Mouse (Mus musculus): ENCODE results near the gene Pip5k1b. TPM values are rescaled to one million over a fixed set of nuclear protein-coding genes. Genes with fewer than 3 reads are reported as not detected.

Gene Pip5k1b
- polyA plus RNA-seq, 1 experiment from 2014 or later = 1.6 TPM

GRCm38 (mm10) chr19:24432447-24432846 is 123.2 kb downstream of the Pip5k1b start:
- Histone ChIP-seq H3K27ac (replicated peaks; ENCODE audit: low read depth, low read length) (no peak overlapping the region), H3K27me3 (ENCODE audit: control insufficient read depth, insufficient read depth, low read length) (no peaks in the 10 kb centered on the region), H3K4me3 (ENCODE audit: low read depth, low read length) (no peak overlapping the region), H3K36me3 (replicated peaks; ENCODE audit: control insufficient read depth, insufficient read depth, low read depth, low read length) (no peaks in the 10 kb centered on the region), H3K9ac (replicated peaks; ENCODE audit: low read length) (no peak overlapping the region), H3K4me2 (ENCODE audit: low read depth, low read length) (no peak overlapping the region), H3K9me3 (replicated peaks; ENCODE audit: control insufficient read depth, low read length) (no peaks in the 10 kb centered on the region), H3K4me1 (ENCODE audit: control insufficient read depth, insufficient read depth, low read length) (no peaks in the 10 kb centered on the region)
- no peak for DNase-seq (ENCODE audit: low spot score)
- no peak for ATAC-seq (replicated peaks; ENCODE audit: insufficient number of reproducible peaks, low FRiP score, low TSS enrichment, low read depth)
- 83% methylated on average over 5 of the region's 5 CpGs for WGBS

- Histone ChIP-seq H3K9ac (replicated peaks; ENCODE audit: low read length) (no peak overlapping the region), H3K4me3 (ENCODE audit: low read depth, low read length) (no peak overlapping the region), H3K9me3 (replicated peaks; ENCODE audit: control insufficient read depth, low read length) (no peaks in the 10 kb centered on the region), H3K36me3 (replicated peaks; ENCODE audit: control insufficient read depth, insufficient read depth, low read depth, low read length) (no peaks in the 10 kb centered on the region), H3K27ac (replicated peaks; ENCODE audit: low read depth, low read length) (no peak overlapping the region), H3K27me3 (ENCODE audit: control insufficient read depth, insufficient read depth, low read length) (no peaks in the 10 kb centered on the region), H3K4me1 (ENCODE audit: control insufficient read depth, insufficient read depth, low read length) (no peaks in the 10 kb centered on the region), H3K4me2 (ENCODE audit: low read depth, low read length) (no peak overlapping the region)
- 84% methylated on average over 2 of the region's 2 CpGs for WGBS
- DNase-seq (ENCODE audit: low spot score) (no peak), ATAC-seq (replicated peaks; ENCODE audit: insufficient number of reproducible peaks, low FRiP score, low TSS enrichment, low read depth) (no peak)
Observed at GRCm38 (mm10) chr19:24431381-24431780, 124.3 kb downstream of the Pip5k1b start.

GRCm38 (mm10) chr19:24428011-24428410 is 127.7 kb downstream of the Pip5k1b start:
- Histone ChIP-seq H3K36me3 (replicated peaks; ENCODE audit: control insufficient read depth, insufficient read depth, low read depth, low read length) (no peaks in the 10 kb centered on the region), H3K27ac (replicated peaks; ENCODE audit: low read depth, low read length) (no peak overlapping the region), H3K27me3 (ENCODE audit: control insufficient read depth, insufficient read depth, low read length) (no peaks in the 10 kb centered on the region), H3K4me2 (ENCODE audit: low read depth, low read length) (no peak overlapping the region), H3K9me3 (replicated peaks; ENCODE audit: control insufficient read depth, low read length) (no peaks in the 10 kb centered on the region), H3K4me1 (ENCODE audit: control insufficient read depth, insufficient read depth, low read length) (no peaks in the 10 kb centered on the region), H3K4me3 (ENCODE audit: low read depth, low read length) (no peak overlapping the region), H3K9ac (replicated peaks; ENCODE audit: low read length) (no peak overlapping the region)
- WGBS = 88% methylated on average over 3 of the region's 3 CpGs
- DNase-seq (ENCODE audit: low spot score) (no peak), ATAC-seq (replicated peaks; ENCODE audit: insufficient number of reproducible peaks, low FRiP score, low TSS enrichment, low read depth) (no peak)

GRCm38 (mm10) chr19:24427258-24427657 is 128.4 kb downstream of the Pip5k1b start:
- H3K27ac ChIP-seq (replicated peaks; ENCODE audit: low read depth, low read length) = no peak overlapping the region
- H3K4me3 ChIP-seq (ENCODE audit: low read depth, low read length) = no peak overlapping the region
- WGBS = 66% methylated on average over 4 of the region's 4 CpGs
- H3K9me3 ChIP-seq (replicated peaks; ENCODE audit: control insufficient read depth, low read length) = no peaks in the 10 kb centered on the region
- no peaks in the 10 kb centered on the region for H3K27me3 ChIP-seq (ENCODE audit: control insufficient read depth, insufficient read depth, low read length)
- H3K4me1 ChIP-seq (ENCODE audit: control insufficient read depth, insufficient read depth, low read length) = no peaks in the 10 kb centered on the region
- DNase-seq (ENCODE audit: low spot score) (no peak), ATAC-seq (replicated peaks; ENCODE audit: insufficient number of reproducible peaks, low FRiP score, low TSS enrichment, low read depth) (no peak)
- no peak overlapping the region for H3K9ac ChIP-seq (replicated peaks; ENCODE audit: low read length)
- H3K36me3 ChIP-seq (replicated peaks; ENCODE audit: control insufficient read depth, insufficient read depth, low read depth, low read length) = no peaks in the 10 kb centered on the region
- H3K4me2 ChIP-seq (ENCODE audit: low read depth, low read length) = no peak overlapping the region

GRCm38 (mm10) chr19:24426759-24427181 is 128.9 kb downstream of the Pip5k1b start:
- ATAC-seq (replicated peaks; ENCODE audit: insufficient number of reproducible peaks, low FRiP score, low TSS enrichment, low read depth) (no peak), DNase-seq (ENCODE audit: low spot score) (no peak)
- no peaks in the 10 kb centered on the region for H3K9me3 ChIP-seq (replicated peaks; ENCODE audit: control insufficient read depth, low read length)
- no peak overlapping the region for H3K27ac ChIP-seq (replicated peaks; ENCODE audit: low read depth, low read length)
- WGBS = 83% methylated on average over 7 of the region's 7 CpGs
- H3K27me3 ChIP-seq (ENCODE audit: control insufficient read depth, insufficient read depth, low read length) = no peaks in the 10 kb centered on the region
- no peak overlapping the region for H3K4me2 ChIP-seq (ENCODE audit: low read depth, low read length)
- H3K9ac ChIP-seq (replicated peaks; ENCODE audit: low read length) = no peak overlapping the region
- no peak overlapping the region for H3K4me3 ChIP-seq (ENCODE audit: low read depth, low read length)
- H3K4me1 ChIP-seq (ENCODE audit: control insufficient read depth, insufficient read depth, low read length) = no peaks in the 10 kb centered on the region
- H3K36me3 ChIP-seq (replicated peaks; ENCODE audit: control insufficient read depth, insufficient read depth, low read depth, low read length) = no peaks in the 10 kb centered on the region

GRCm38 (mm10) chr19:24418030-24418429 is 137.6 kb downstream of the Pip5k1b start:
- H3K27ac ChIP-seq (replicated peaks; ENCODE audit: low read depth, low read length) = no peak overlapping the region
- H3K36me3 ChIP-seq (replicated peaks; ENCODE audit: control insufficient read depth, insufficient read depth, low read depth, low read length) = no peaks in the 10 kb centered on the region
- no peak for ATAC-seq (replicated peaks; ENCODE audit: insufficient number of reproducible peaks, low FRiP score, low TSS enrichment, low read depth)
- no peak for DNase-seq (ENCODE audit: low spot score)
- H3K4me3 ChIP-seq (ENCODE audit: low read depth, low read length) = no peak overlapping the region
- no peaks in the 10 kb centered on the region for H3K4me1 ChIP-seq (ENCODE audit: control insufficient read depth, insufficient read depth, low read length)
- no peaks in the 10 kb centered on the region for H3K27me3 ChIP-seq (ENCODE audit: control insufficient read depth, insufficient read depth, low read length)
- no peak overlapping the region for H3K4me2 ChIP-seq (ENCODE audit: low read depth, low read length)
- H3K9ac ChIP-seq (replicated peaks; ENCODE audit: low read length) = no peak overlapping the region
- H3K9me3 ChIP-seq (replicated peaks; ENCODE audit: control insufficient read depth, low read length) = no peaks in the 10 kb centered on the region
- WGBS = 63% methylated on average over 3 of the region's 3 CpGs

- Histone ChIP-seq H3K4me1 (ENCODE audit: control insufficient read depth, insufficient read depth, low read length) (no peaks in the 10 kb centered on the region), H3K9ac (replicated peaks; ENCODE audit: low read length) (no peak overlapping the region), H3K27ac (replicated peaks; ENCODE audit: low read depth, low read length) (no peak overlapping the region), H3K36me3 (replicated peaks; ENCODE audit: control insufficient read depth, insufficient read depth, low read depth, low read length) (no peaks in the 10 kb centered on the region), H3K4me3 (ENCODE audit: low read depth, low read length) (no peak overlapping the region), H3K9me3 (replicated peaks; ENCODE audit: control insufficient read depth, low read length) (no peaks in the 10 kb centered on the region), H3K27me3 (ENCODE audit: control insufficient read depth, insufficient read depth, low read length) (no peaks in the 10 kb centered on the region), H3K4me2 (ENCODE audit: low read depth, low read length) (no peak overlapping the region)
- ATAC-seq (replicated peaks; ENCODE audit: insufficient number of reproducible peaks, low FRiP score, low TSS enrichment, low read depth) = no peak
- 70% methylated on average over 3 of the region's 3 CpGs for WGBS
- DNase-seq (ENCODE audit: low spot score) = no peak
Observed at GRCm38 (mm10) chr19:24417659-24418004, 138.0 kb downstream of the Pip5k1b start.

- no peak for DNase-seq (ENCODE audit: low spot score)
- H3K9me3 ChIP-seq (replicated peaks; ENCODE audit: control insufficient read depth, low read length) = no peaks in the 10 kb centered on the region
- WGBS = 85% methylated on average over 9 of the region's 9 CpGs
- no peak overlapping the region for H3K4me3 ChIP-seq (ENCODE audit: low read depth, low read length)
- H3K9ac ChIP-seq (replicated peaks; ENCODE audit: low read length) = no peak overlapping the region
- no peaks in the 10 kb centered on the region for H3K36me3 ChIP-seq (replicated peaks; ENCODE audit: control insufficient read depth, insufficient read depth, low read depth, low read length)
- no peak for ATAC-seq (replicated peaks; ENCODE audit: insufficient number of reproducible peaks, low FRiP score, low TSS enrichment, low read depth)
- H3K4me1 ChIP-seq (ENCODE audit: control insufficient read depth, insufficient read depth, low read length) = no peaks in the 10 kb centered on the region
- H3K27me3 ChIP-seq (ENCODE audit: control insufficient read depth, insufficient read depth, low read length) = no peaks in the 10 kb centered on the region
- no peak overlapping the region for H3K4me2 ChIP-seq (ENCODE audit: low read depth, low read length)
- H3K27ac ChIP-seq (replicated peaks; ENCODE audit: low read depth, low read length) = no peak overlapping the region
Observed at GRCm38 (mm10) chr19:24416975-24417658, 138.6 kb downstream of the Pip5k1b start.

All from embryonic facial prominence, embryonic 11.5 days (tissue).